Mouse (Mus musculus) gastrocnemius, adult 18-20 months (tissue): ENCODE measurements around the gene Whrn. TPM values are rescaled to one million over a fixed set of nuclear protein-coding genes. Genes with fewer than 3 reads are reported as not detected.

Source experiments
- DNase-seq: peaks from one replicate; pipeline ENCODE4 v3.0.0; 2021; ENCODE audit warnings: low spot score
- total RNA-seq, 2 experiments: library from RNA; stranded (reverse); gene quantifications; 2 replicates each; pipeline ENCODE4 v1.2.3; 2021

Gene Whrn
- total RNA-seq, 2 experiments from 2014 or later = 5.5 to 6.5 TPM

GRCm38 (mm10) chr4:63494401-63494966, 1.3 kb downstream of the Whrn start:
- no peak for DNase-seq

GRCm38 (mm10) chr4:63493351-63494121, 2.3 kb downstream of the Whrn start:
- DNase-seq = no peak

GRCm38 (mm10) chr4:63491521-63491920, 4.3 kb downstream of the Whrn start:
- no peak for DNase-seq

GRCm38 (mm10) chr4:63490146-63490545, 5.6 kb downstream of the Whrn start:
- DNase-seq = no peak

GRCm38 (mm10) chr4:63489676-63490075, 6.1 kb downstream of the Whrn start:
- DNase-seq = no peak

GRCm38 (mm10) chr4:63487916-63488315, 7.9 kb downstream of the Whrn start:
- DNase-seq = no peak

GRCm38 (mm10) chr4:63487256-63487655, 8.5 kb downstream of the Whrn start:
- DNase-seq = no peak

GRCm38 (mm10) chr4:63486523-63486922, 9.3 kb downstream of the Whrn start:
- no peak for DNase-seq

- no peak for DNase-seq
Measured at GRCm38 (mm10) chr4:63483741-63484140, 12.1 kb downstream of the Whrn start.

GRCm38 (mm10) chr4:63480845-63481167, 15.0 kb downstream of the Whrn start:
- no peak for DNase-seq

GRCm38 (mm10) chr4:63480098-63480844, 15.5 kb downstream of the Whrn start:
- DNase-seq = peak; percentile 37

GRCm38 (mm10) chr4:63478036-63478435, 17.8 kb downstream of the Whrn start:
- DNase-seq = no peak

- no peak for DNase-seq
Measured at GRCm38 (mm10) chr4:63476891-63477290, 18.9 kb downstream of the Whrn start.

- no peak for DNase-seq
Measured at GRCm38 (mm10) chr4:63475208-63475607, 20.6 kb downstream of the Whrn start.

- no peak for DNase-seq
Measured at GRCm38 (mm10) chr4:63474439-63474838, 21.4 kb downstream of the Whrn start.

- DNase-seq = no peak
Measured at GRCm38 (mm10) chr4:63467338-63467737, 28.5 kb downstream of the Whrn start.

GRCm38 (mm10) chr4:63466192-63466591, 29.6 kb downstream of the Whrn start:
- DNase-seq = no peak

- no peak for DNase-seq
Measured at GRCm38 (mm10) chr4:63460876-63461525, 34.8 kb downstream of the Whrn start.

GRCm38 (mm10) chr4:63459141-63459789, 36.5 kb downstream of the Whrn start:
- no peak for DNase-seq

GRCm38 (mm10) chr4:63456547-63456946, 39.2 kb downstream of the Whrn start:
- no peak for DNase-seq

- DNase-seq = no peak
Measured at GRCm38 (mm10) chr4:63453939-63454513, 41.8 kb downstream of the Whrn start.
